Mouse (Mus musculus) MEL (cell line): Measurements from ENCODE around the gene Casc4. TPM values are rescaled to one million over a fixed set of nuclear protein-coding genes. Genes with fewer than 3 reads are reported as not detected.
A peak's percentile ranks its signal among the peaks of the same experiment; 100 is the strongest.

Experiments
- DNase-seq: peaks from one replicate; pipeline ENCODE4 v3.0.0; 2011; ENCODE audit warnings: low read depth, low spot score
- H3K27ac ChIP-seq: 2 replicates; pipeline ENCODE4 v1.5.1; 2012; ENCODE audit warnings: low read depth, mild to moderate bottlenecking, control low read depth, low read length, moderate library complexity; ENCODE audit not compliant: control insufficient read depth
- H3K27me3 ChIP-seq, 2 experiments: fragments of 150-350 bp in 1 of 2; sonication (generic) in 1 of 2; 2 replicates each; pipeline ENCODE4 v1.6.1; 2012; ENCODE audit warnings: low read length in 2 of 2, mild to moderate bottlenecking in 2 of 2, improper control_type of control experiment in 1 of 2, moderate library complexity in 1 of 2; ENCODE audit not compliant: insufficient read depth in 2 of 2, control insufficient read depth in 1 of 2
- H3K36me3 ChIP-seq, 2 experiments: 2 replicates each; pipeline ENCODE4 v1.6.1; 2012 to 2014; ENCODE audit warnings: low read length in 2 of 2, improper control_type of control experiment in 1 of 2, inconsistent platforms in 1 of 2, mild to moderate bottlenecking in 1 of 2; ENCODE audit not compliant: insufficient read depth in 2 of 2, control insufficient read depth in 1 of 2
- H3K4me1 ChIP-seq, 2 experiments: fragments of 150-350 bp in 1 of 2; sonication (generic) in 1 of 2; 2 replicates each; pipeline ENCODE4 v1.6.1; 2012; ENCODE audit warnings: low read length in 2 of 2, improper control_type of control experiment in 1 of 2, mild to moderate bottlenecking in 1 of 2; ENCODE audit not compliant: insufficient read depth in 2 of 2, control insufficient read depth in 1 of 2
- H3K4me3 ChIP-seq, 2 experiments: fragments of 150-350 bp in 1 of 2; sonication (generic) in 1 of 2; 2 replicates each; pipeline ENCODE4 v1.5.1; 2012; ENCODE audit warnings: low read depth in 2 of 2, low read length in 2 of 2, mild to moderate bottlenecking in 2 of 2, moderate library complexity in 2 of 2, control low read depth in 1 of 2, improper control_type of control experiment in 1 of 2; ENCODE audit not compliant: control insufficient read depth in 1 of 2, insufficient read depth in 1 of 2
- H3K79me2 ChIP-seq: 2 replicates; pipeline ENCODE4 v1.6.1; 2012; ENCODE audit warnings: mild to moderate bottlenecking, low read length, moderate library complexity; ENCODE audit not compliant: control insufficient read depth, poor library complexity, insufficient read depth
- H3K9ac ChIP-seq: 2 replicates; pipeline ENCODE4 v1.6.1; 2012; ENCODE audit warnings: low read depth, mild to moderate bottlenecking, control low read depth, low read length, moderate library complexity; ENCODE audit not compliant: control insufficient read depth, poor library complexity, severe bottlenecking
- H3K9me3 ChIP-seq: fragments of 150-350 bp; sonication (generic); replicated peaks from 2 replicates; pipeline ENCODE4 v1.6.1; 2012; ENCODE audit warnings: mild to moderate bottlenecking, low read length, improper control_type of control experiment, moderate library complexity; ENCODE audit not compliant: insufficient read depth
- BHLHE40 ChIP-seq: IDR thresholded peaks from 2 replicates; pipeline ENCODE4 v1.6.1; 2012; ENCODE audit warnings: low read depth, mild to moderate bottlenecking, inconsistent platforms, low read length, improper control_type of control experiment, borderline replicate concordance
- CHD1 ChIP-seq: IDR thresholded peaks from 2 replicates; pipeline ENCODE4 v1.6.1; 2012; ENCODE audit warnings: low read depth, mild to moderate bottlenecking, inconsistent platforms, low read length, improper control_type of control experiment
- CTCF ChIP-seq, 3 experiments: IDR thresholded peaks in 2 of 3; conservative IDR thresholded peaks in 1 of 3; 2 replicates each; pipeline ENCODE4 v1.5.1; 2011 to 2012; ENCODE audit warnings: low read length in 3 of 3, low read depth in 2 of 3, mild to moderate bottlenecking in 2 of 3, improper control_type of control experiment in 1 of 3, inconsistent platforms in 1 of 3, mixed read lengths in 1 of 3, moderate library complexity in 1 of 3; ENCODE audit not compliant: control insufficient read depth in 1 of 3, insufficient read depth in 1 of 3, poor library complexity in 1 of 3, severe bottlenecking in 1 of 3
- E2F4 ChIP-seq: IDR thresholded peaks from 2 replicates; pipeline ENCODE4 v1.6.1; 2011; ENCODE audit warnings: low read depth, low read length, improper control_type of control experiment, borderline replicate concordance
- ELF1 ChIP-seq: IDR thresholded peaks from 2 replicates; pipeline ENCODE4 v1.6.1; 2014; ENCODE audit warnings: low read depth, mild to moderate bottlenecking, inconsistent platforms, low read length, improper control_type of control experiment, moderate library complexity
- ETS1 ChIP-seq: IDR thresholded peaks from 2 replicates; pipeline ENCODE4 v1.6.1; 2012; ENCODE audit warnings: low read depth, mild to moderate bottlenecking, inconsistent platforms, low read length, improper control_type of control experiment, moderate library complexity
- GATA1 ChIP-seq: IDR thresholded peaks from 2 replicates; pipeline ENCODE4 v1.6.1; 2011; ENCODE audit warnings: low read depth, low read length, improper control_type of control experiment
- HCFC1 ChIP-seq: IDR thresholded peaks from 2 replicates; pipeline ENCODE4 v1.6.1; 2012; ENCODE audit warnings: low read depth, mild to moderate bottlenecking, inconsistent platforms, low read length, improper control_type of control experiment, moderate library complexity
- KAT2A ChIP-seq: conservative IDR thresholded peaks from 2 replicates; pipeline ENCODE4 v1.6.1; 2012; ENCODE audit warnings: low read depth, low read length, improper control_type of control experiment, inconsistent platforms
- MAX ChIP-seq: IDR thresholded peaks from 2 replicates; pipeline ENCODE4 v1.6.1; 2011; ENCODE audit warnings: low read length, improper control_type of control experiment
- MEF2A ChIP-seq: IDR thresholded peaks from 2 replicates; pipeline ENCODE4 v1.6.1; 2014; ENCODE audit warnings: low read depth, mild to moderate bottlenecking, inconsistent platforms, low read length, improper control_type of control experiment; ENCODE audit not compliant: poor library complexity, insufficient replicate concordance, severe bottlenecking; ENCODE audit errors: extremely low read depth
- MXI1 ChIP-seq: IDR thresholded peaks from 2 replicates; pipeline ENCODE4 v1.6.1; 2011; ENCODE audit warnings: mild to moderate bottlenecking, low read depth, low read length, improper control_type of control experiment
- MYC ChIP-seq: IDR thresholded peaks from 2 replicates; pipeline ENCODE4 v1.6.1; 2011; ENCODE audit warnings: low read depth, mild to moderate bottlenecking, low read length, improper control_type of control experiment, moderate library complexity
- NELFE ChIP-seq: IDR thresholded peaks from 2 replicates; pipeline ENCODE4 v1.6.1; 2011; ENCODE audit warnings: low read depth, low read length, improper control_type of control experiment
- NRF1 ChIP-seq: IDR thresholded peaks from 2 replicates; pipeline ENCODE4 v1.6.1; 2014; ENCODE audit warnings: low read depth, mild to moderate bottlenecking, inconsistent platforms, low read length, improper control_type of control experiment, moderate library complexity; ENCODE audit not compliant: poor library complexity, insufficient read depth, severe bottlenecking
- POLR2A ChIP-seq, 2 experiments: IDR thresholded peaks; 2 replicates each; pipeline ENCODE4 v1.6.1; 2011 to 2012; ENCODE audit warnings: low read length in 2 of 2, mild to moderate bottlenecking in 2 of 2, control low read depth in 1 of 2, improper control_type of control experiment in 1 of 2, low read depth in 1 of 2, moderate library complexity in 1 of 2; ENCODE audit not compliant: control insufficient read depth in 1 of 2, insufficient read depth in 1 of 2, poor library complexity in 1 of 2
- POLR2AphosphoS2 ChIP-seq: IDR thresholded peaks from 2 replicates; pipeline ENCODE4 v1.6.1; 2011; ENCODE audit warnings: low read length, improper control_type of control experiment
- POLR2AphosphoS5 ChIP-seq: IDR thresholded peaks from 2 replicates; pipeline ENCODE4 v1.6.1; 2012; ENCODE audit warnings: low read depth, borderline replicate concordance, mild to moderate bottlenecking, inconsistent platforms, low read length, moderate library complexity, mixed read lengths
- RAD21 ChIP-seq: IDR thresholded peaks from 2 replicates; pipeline ENCODE4 v1.6.1; 2011; ENCODE audit warnings: mild to moderate bottlenecking, low read depth, low read length, improper control_type of control experiment
- RCOR1 ChIP-seq: IDR thresholded peaks from 2 replicates; pipeline ENCODE4 v1.6.1; 2012; ENCODE audit warnings: low read depth, mild to moderate bottlenecking, inconsistent platforms, low read length, improper control_type of control experiment
- SIN3A ChIP-seq: IDR thresholded peaks from 2 replicates; pipeline ENCODE4 v1.6.1; 2012; ENCODE audit warnings: low read length, improper control_type of control experiment, inconsistent platforms
- SMC3 ChIP-seq: IDR thresholded peaks from 2 replicates; pipeline ENCODE4 v1.6.1; 2011; ENCODE audit warnings: low read depth, low read length, improper control_type of control experiment
- TAL1 ChIP-seq: IDR thresholded peaks from 2 replicates; pipeline ENCODE4 v1.6.1; 2012; ENCODE audit warnings: mild to moderate bottlenecking, inconsistent platforms, low read length, moderate library complexity, mixed read lengths
- TCF12 ChIP-seq: IDR thresholded peaks from 2 replicates; pipeline ENCODE4 v1.6.1; 2014; ENCODE audit warnings: low read depth, mild to moderate bottlenecking, inconsistent platforms, low read length, improper control_type of control experiment, moderate library complexity
- USF2 ChIP-seq, 2 experiments: IDR thresholded peaks; 2 replicates each; pipeline ENCODE4 v1.6.1; 2011 to 2012; ENCODE audit warnings: improper control_type of control experiment in 2 of 2, low read length in 2 of 2, borderline replicate concordance in 1 of 2, inconsistent platforms in 1 of 2, low read depth in 1 of 2, mild to moderate bottlenecking in 1 of 2; ENCODE audit not compliant: insufficient read depth in 1 of 2
- ZC3H11A ChIP-seq: IDR thresholded peaks from 2 replicates; pipeline ENCODE4 v1.6.1; 2012; ENCODE audit warnings: low read depth, mild to moderate bottlenecking, inconsistent platforms, low read length, improper control_type of control experiment
- ZMIZ1 ChIP-seq: IDR thresholded peaks from 2 replicates; pipeline ENCODE4 v1.6.1; 2012; ENCODE audit warnings: low read depth, mild to moderate bottlenecking, inconsistent platforms, low read length, improper control_type of control experiment, moderate library complexity
- ZNF384 ChIP-seq: IDR thresholded peaks from 2 replicates; pipeline ENCODE4 v1.6.1; 2012; ENCODE audit warnings: low read depth, mild to moderate bottlenecking, inconsistent platforms, low read length, improper control_type of control experiment
- polyA plus RNA-seq, 2 experiments: library from polyadenylated mRNA; stranded (reverse) in 1 of 2; unstranded in 1 of 2; fragments of >175 nt in 1 of 2; fragments of >200 nt in 1 of 2; gene quantifications; 2 replicates each; pipeline versions ENCODE4 v1.2.1 to v1.2.4; 2012; ENCODE audit warnings: low replicate concordance in 2 of 2, low read depth in 1 of 2; ENCODE audit not compliant: insufficient read length in 2 of 2, insufficient read depth in 1 of 2, missing spikeins in 1 of 2
- total RNA-seq: library from RNA; depleted of rRNA; stranded (reverse); fragments of 300-350 nt; gene quantifications from 2 replicates; pipeline ENCODE4 v1.2.3, GENCODE M21; 2012

The Casc4 gene
- total and polyA plus RNA-seq, 3 experiments = 26.0 to 124 (median 30.1) TPM

DNA sequence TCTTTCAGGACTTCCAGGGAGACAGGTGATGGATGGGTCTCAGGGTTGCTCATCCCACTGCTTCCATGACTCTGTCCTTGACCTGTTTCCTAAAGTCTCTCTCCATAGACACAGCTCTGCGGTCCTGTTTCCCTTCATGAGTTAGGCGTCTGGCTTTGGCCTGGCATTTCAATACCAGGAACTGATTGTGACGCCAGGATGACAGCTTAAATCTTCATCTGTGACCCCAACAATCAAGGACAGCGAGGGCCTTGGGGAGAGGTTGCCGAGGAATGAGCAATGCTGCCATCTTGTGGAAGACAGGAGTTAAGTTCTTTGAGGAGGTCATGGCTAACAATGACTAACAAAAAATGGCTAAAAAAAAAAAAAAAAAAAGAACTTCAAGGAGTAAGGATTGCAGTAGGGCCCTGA, 34.3 kb upstream of the Casc4 start:
- Histone ChIP-seq H3K9me3 (no peaks in the 10 kb centered on the region), H3K79me2 (no peaks in the 10 kb centered on the region), H3K27me3 (peaks cover 0 to 4% of the 10 kb centered on the region in 2 experiments; a peak in 3 of 4 replicates), H3K36me3 (no peaks in the 10 kb centered on the region), H3K9ac (no peak overlapping the region), H3K4me1 (0 out of 4 replicates have a peak, but pooled peaks cover 0 to 2% of the 10 kb centered on the region in 2 experiments), H3K4me3 (no peak overlapping the region), H3K27ac (no peak overlapping the region)
- peak; percentile 84 for DNase-seq
- no peak for TF ChIP-seq SIN3A
- TF ChIP-seq TAL1 = no peak
- TF ChIP-seq RCOR1 = no peak
- TF ChIP-seq CTCF (IDR thresholded peaks at IDR 0.05 in 2 of 3, conservative IDR thresholded peaks at IDR 0.05 in 1 of 3; ENCODE audit: control insufficient read depth in 1 of 3, insufficient read depth in 1 of 3, low read depth in 2 of 3, low read length in 3 of 3, poor library complexity in 1 of 3, severe bottlenecking in 1 of 3) = peak; percentile 65 to 80 (median 73)
- no peak for TF ChIP-seq MAX
- no peak for TF ChIP-seq NELFE
- no peak for TF ChIP-seq POLR2A (IDR thresholded peaks at IDR 0.05; ENCODE audit: control insufficient read depth in 1 of 2, insufficient read depth in 1 of 2, low read depth in 1 of 2, low read length in 2 of 2, poor library complexity in 1 of 2)
- peak; percentile 79 for TF ChIP-seq RAD21
- TF ChIP-seq KAT2A = no peak
- no peak for TF ChIP-seq MEF2A
- TF ChIP-seq HCFC1 = no peak
- no peak for TF ChIP-seq TCF12
- no peak for TF ChIP-seq CHD1
- TF ChIP-seq ZMIZ1 = no peak
- TF ChIP-seq ZNF384 = peak; percentile 87
- TF ChIP-seq MYC = no peak
- TF ChIP-seq SMC3 = peak; percentile 76
- no peak for TF ChIP-seq ETS1
- peak; percentile 52; the same call in 1 of the 2 replicates for TF ChIP-seq ZC3H11A
- no peak for TF ChIP-seq E2F4
- no peak for TF ChIP-seq POLR2AphosphoS2
- no peak for TF ChIP-seq GATA1
- no peak for TF ChIP-seq MXI1
- TF ChIP-seq USF2 (IDR thresholded peaks at IDR 0.05; ENCODE audit: borderline replicate concordance in 1 of 2, insufficient read depth in 1 of 2, low read depth in 1 of 2, low read length in 2 of 2) = no peak
- TF ChIP-seq POLR2AphosphoS5 = no peak
- TF ChIP-seq ELF1 = no peak
- no peak for TF ChIP-seq NRF1
- TF ChIP-seq BHLHE40 = no peak
